ENCODE assay signal across 28 mouse cellular contexts in the genomic region with DNA sequence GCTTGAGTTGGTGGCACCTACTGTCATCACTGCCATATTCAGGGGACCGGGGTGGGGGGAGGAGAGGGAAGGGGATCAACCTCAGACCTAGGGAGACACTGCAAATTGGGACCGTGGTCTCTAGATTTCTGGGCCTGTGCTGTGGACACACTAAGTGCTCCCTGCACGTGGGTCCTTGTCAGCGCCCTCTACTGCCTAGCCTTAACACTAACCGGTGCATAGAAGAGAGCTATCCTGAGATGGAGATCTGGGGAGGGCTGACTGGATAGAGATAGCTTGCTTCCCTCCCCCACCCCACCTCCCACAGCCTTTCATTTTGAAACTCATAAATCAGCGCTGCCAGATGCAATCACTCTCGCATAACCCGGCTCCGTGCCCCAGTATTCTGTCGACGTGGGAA.
DNase-seq lines count a peak whose midpoint lies in the region; ATAC-seq and TF ChIP-seq lines count a peak whose summit lies in the region.
"Had no signal": no experiment of that assay in that cellular context is flagged by ENCODE, and none has a peak within 500 bp of the region (broad histone marks: within the 10 kb centered on the region; RNA-seq: fewer than 3 reads in every experiment).

No protein-coding gene starts in this region.

- no peaks in the 10 kb centered on the region for H3K27me3 ChIP-seq in kidney, embryonic 14.5 days (ENCODE audit: control insufficient read depth, insufficient read depth, low read length)
- no peaks in the 10 kb centered on the region for H3K27me3 ChIP-seq in ES-Bruce4 (ENCODE audit: control insufficient read depth, insufficient read depth, low read length, poor library complexity, severe bottlenecking)
- H3K27me3 ChIP-seq in forebrain, postnatal 0 days (ENCODE audit: insufficient read depth, low read length) = no peaks in the 10 kb centered on the region
- H3K27me3 ChIP-seq: CH12.LX; embryonic facial prominence, embryonic 13.5 days; embryonic facial prominence, embryonic 15.5 days; forebrain, embryonic 12.5 days had no signal

- no peak for DNase-seq in kidney, adult 18-20 months
- no peak for DNase-seq in layer of hippocampus, adult 2 months (ENCODE audit: low spot score in 2 of 2)
- DNase-seq in layer of hippocampus, adult 8-10 months (ENCODE audit: low spot score in 2 of 2) = no peak
- peak; percentile 75 for DNase-seq in A20 (ENCODE audit: low read depth, low spot score)
- DNase-seq in forebrain, postnatal 0 days = no peak
- no peak for DNase-seq in cerebellum, postnatal 10 days
- DNase-seq: adrenal gland, adult 8-10 months; adrenal gland, postnatal 14 days; adrenal gland, postnatal 36 days; B cell, adult 2 months; cerebellum, adult 11-12 months; cerebellum, adult 2 months; cerebellum, adult 9-10 months; cerebellum, postnatal 14 days; cerebellum, postnatal 36 days; embryo, embryonic 11 days had no signal

- H3K4me1 ChIP-seq in kidney, embryonic 14.5 days (ENCODE audit: control insufficient read depth, insufficient read depth, low read length) = no peaks in the 10 kb centered on the region
- H3K4me1 ChIP-seq in ES-Bruce4 (ENCODE audit: control insufficient read depth, insufficient read depth, low read length) = peaks cover 9% of the 10 kb centered on the region
- H3K4me1 ChIP-seq in forebrain, postnatal 0 days (ENCODE audit: insufficient read depth) = no peaks in the 10 kb centered on the region
- H3K4me1 ChIP-seq: embryonic facial prominence, embryonic 13.5 days; embryonic facial prominence, embryonic 15.5 days; forebrain, embryonic 10.5 days; forebrain, embryonic 12.5 days had no signal

- H3K9me3 ChIP-seq in kidney, embryonic 14.5 days (ENCODE audit: control insufficient read depth, low read length) = no peaks in the 10 kb centered on the region
- no peaks in the 10 kb centered on the region for H3K9me3 ChIP-seq in ES-Bruce4 (replicated peaks; ENCODE audit: control insufficient read depth, insufficient read depth, low read length, poor library complexity, severe bottlenecking)
- H3K9me3 ChIP-seq in forebrain, postnatal 0 days (ENCODE audit: low read length) = no peaks in the 10 kb centered on the region
- H3K9me3 ChIP-seq: embryonic facial prominence, embryonic 13.5 days; embryonic facial prominence, embryonic 15.5 days; forebrain, embryonic 10.5 days; forebrain, embryonic 12.5 days had no signal

- H3K36me3 ChIP-seq in kidney, embryonic 14.5 days (ENCODE audit: control insufficient read depth, insufficient read depth, low read length) = no peaks in the 10 kb centered on the region
- no peaks in the 10 kb centered on the region for H3K36me3 ChIP-seq in ES-Bruce4 (ENCODE audit: control insufficient read depth, insufficient read depth, low read length, poor library complexity, severe bottlenecking)
- no peaks in the 10 kb centered on the region for H3K36me3 ChIP-seq in forebrain, postnatal 0 days (ENCODE audit: insufficient read depth)
- H3K36me3 ChIP-seq: embryonic facial prominence, embryonic 13.5 days; embryonic facial prominence, embryonic 15.5 days; forebrain, embryonic 10.5 days; forebrain, embryonic 12.5 days had no signal

- WGBS in kidney, embryonic 14.5 days = 68% methylated on average over 11 of the region's 11 CpGs
- 84% methylated on average over 11 of the region's 11 CpGs for WGBS in forebrain, postnatal 0 days

- H3K4me3 ChIP-seq in kidney, embryonic 14.5 days (ENCODE audit: low read length) = no peak overlapping the region
- H3K4me3 ChIP-seq in layer of hippocampus, adult 2 months = no peak overlapping the region
- H3K4me3 ChIP-seq in ES-Bruce4 (ENCODE audit: low read depth, low read length) = no peak overlapping the region
- H3K4me3 ChIP-seq in forebrain, postnatal 0 days (ENCODE audit: low read depth, low read length) = no peak overlapping the region
- H3K4me3 ChIP-seq: embryonic facial prominence, embryonic 13.5 days; embryonic facial prominence, embryonic 15.5 days; erythroblast, embryonic 14.5 days; forebrain, embryonic 10.5 days; forebrain, embryonic 12.5 days had no signal

- TF ChIP-seq EP300 in ES-Bruce4 (IDR thresholded peaks at IDR 0.05; ENCODE audit: insufficient read depth, low read depth, low read length) = no peak

- no peak overlapping the region for H3K27ac ChIP-seq in kidney, embryonic 14.5 days (ENCODE audit: low read depth, low read length)
- no peak overlapping the region for H3K27ac ChIP-seq in layer of hippocampus, adult 2 months
- no peak overlapping the region for H3K27ac ChIP-seq in ES-Bruce4 (ENCODE audit: insufficient read depth, low read length)
- H3K27ac ChIP-seq in forebrain, postnatal 0 days (ENCODE audit: low read depth, low read length) = no peak overlapping the region
- H3K27ac ChIP-seq: embryonic facial prominence, embryonic 13.5 days; embryonic facial prominence, embryonic 15.5 days; forebrain, embryonic 10.5 days; forebrain, embryonic 12.5 days had no signal

- peak; percentile 30; the same call in 1 of the 2 replicates for TF ChIP-seq CTCF in layer of hippocampus, adult 2 months (conservative IDR thresholded peaks at IDR 0.05)
- peak; percentile 55 for TF ChIP-seq CTCF in ES-Bruce4 (IDR thresholded peaks at IDR 0.05; ENCODE audit: low read depth, low read length)
- TF ChIP-seq CTCF in forebrain, postnatal 0 days (IDR thresholded peaks at IDR 0.05; ENCODE audit: low read depth) = no peak

- ATAC-seq in kidney, embryonic 14.5 days (ENCODE audit: low FRiP score, low TSS enrichment) = peak; percentile 32
- ATAC-seq in forebrain, postnatal 0 days = no peak
- ATAC-seq: activated CD4-positive, CD25-positive, alpha-beta regulatory T cell, adult 4 months; CD4-positive, CD25-positive, alpha-beta regulatory T cell, adult 4 months; forebrain, embryonic 14.5 days; forebrain, embryonic 16.5 days had no signal

- TF ChIP-seq POLR2A in ES-Bruce4 (IDR thresholded peaks at IDR 0.05; ENCODE audit: insufficient read depth, low read length) = no peak

- H3K9ac ChIP-seq in kidney, embryonic 14.5 days (ENCODE audit: low read depth, low read length) = no peak overlapping the region
- H3K9ac ChIP-seq in ES-Bruce4 (ENCODE audit: low read depth, poor library complexity, severe bottlenecking) = no peak overlapping the region
- H3K9ac ChIP-seq in forebrain, postnatal 0 days = no peak overlapping the region
- H3K9ac ChIP-seq: embryonic facial prominence, embryonic 13.5 days; embryonic facial prominence, embryonic 15.5 days; forebrain, embryonic 12.5 days had no signal

- H3K4me2 ChIP-seq in kidney, embryonic 14.5 days (replicated peaks; ENCODE audit: low read depth, low read length) = no peak overlapping the region
- H3K4me2 ChIP-seq in forebrain, postnatal 0 days (ENCODE audit: low read depth) = no peak overlapping the region
- H3K4me2 ChIP-seq: embryonic facial prominence, embryonic 13.5 days; embryonic facial prominence, embryonic 15.5 days; forebrain, embryonic 12.5 days had no signal
